Mouse (Mus musculus): ENCODE measurements around the gene Sec13. TPM values are rescaled to one million over a fixed set of nuclear protein-coding genes. Genes with fewer than 3 reads are reported as not detected.

Gene Sec13
- 10 to 100 TPM; 24.7 to 76.2 (median 56.8) TPM for total RNA-seq (2018; cell fraction: chromatin; rRNA removed)
- total RNA-seq (2018; cell fraction: cytosol; rRNA removed), result 100 to 1,000 TPM in 9 of 26 experiments, 10 to 100 TPM in 17; 76.6 to 116 (median 92.1) TPM
- total RNA-seq (2018; cell fraction: nucleus; rRNA removed), result 10 to 100 TPM; 37.2 to 78.5 (median 53.0) TPM
- 73.8 to 122 TPM (median 108 TPM) in 3 replicates for polyA plus RNA-seq (2018)

DNA sequence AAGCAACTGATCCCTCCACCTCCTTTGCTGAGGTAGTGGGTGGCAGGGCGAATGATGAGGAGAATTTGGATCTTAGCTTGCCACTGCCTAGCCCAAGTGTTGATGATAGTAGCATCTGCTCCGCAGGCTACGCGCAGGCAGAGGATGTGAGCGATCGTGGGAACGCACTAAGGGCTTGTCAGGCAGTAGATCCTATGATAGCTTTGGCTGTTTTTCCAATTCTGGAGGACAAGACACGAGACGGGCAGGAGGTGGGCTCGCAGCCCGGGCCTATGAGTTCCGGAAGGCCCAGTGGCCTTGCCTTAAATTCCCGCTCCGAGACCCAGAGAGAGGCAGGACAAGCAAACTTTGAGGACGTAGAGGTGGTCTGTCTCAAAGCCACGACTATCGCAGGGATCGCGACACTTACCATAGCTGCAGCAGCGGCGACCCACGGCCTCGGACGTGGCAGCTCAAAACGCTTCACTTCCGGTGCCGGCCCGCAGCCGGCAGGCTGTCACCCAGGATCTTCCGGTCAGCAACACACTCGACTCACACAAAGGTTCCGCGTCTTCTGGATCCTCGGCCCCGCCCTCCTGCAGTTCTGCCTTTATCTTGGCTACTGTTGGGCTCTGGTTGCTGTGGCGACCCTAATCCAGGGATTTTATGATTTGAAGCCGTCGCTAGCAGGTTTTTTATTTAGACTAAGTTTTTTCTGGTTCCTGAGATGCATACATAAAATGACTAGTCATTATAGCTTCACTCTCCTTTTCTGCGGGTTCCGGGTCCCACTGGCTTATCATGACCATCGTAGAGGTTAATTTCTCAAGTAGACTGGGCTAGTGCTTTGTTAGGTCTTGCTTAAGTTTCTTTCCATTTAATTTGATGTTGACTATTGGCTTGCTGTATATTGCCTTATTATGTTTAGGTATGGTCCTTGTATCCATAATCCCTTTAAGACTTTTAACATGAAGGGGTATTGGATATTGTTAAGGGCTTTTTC, at the start of gene Sec13:
Gene Sec13 (minus strand): TSS at position 508 of the 982 bp plus-strand sequence.
- 7% methylated on average over 40 of the region's 41 CpGs for WGBS (ENCODE audit: missing documents)
- Histone ChIP-seq H3K79me2 (ENCODE audit: inconsistent target) (peaks cover 50% of the 10 kb centered on the region), H3K4me3 (ENCODE audit: inconsistent target) (peak within 1 kb of the TSS; percentile 100), H3K27ac (peak within 1 kb of the TSS; percentile 73), H3K36me3 (ENCODE audit: inconsistent target) (peaks cover 29% of the 10 kb centered on the region)

DNA sequence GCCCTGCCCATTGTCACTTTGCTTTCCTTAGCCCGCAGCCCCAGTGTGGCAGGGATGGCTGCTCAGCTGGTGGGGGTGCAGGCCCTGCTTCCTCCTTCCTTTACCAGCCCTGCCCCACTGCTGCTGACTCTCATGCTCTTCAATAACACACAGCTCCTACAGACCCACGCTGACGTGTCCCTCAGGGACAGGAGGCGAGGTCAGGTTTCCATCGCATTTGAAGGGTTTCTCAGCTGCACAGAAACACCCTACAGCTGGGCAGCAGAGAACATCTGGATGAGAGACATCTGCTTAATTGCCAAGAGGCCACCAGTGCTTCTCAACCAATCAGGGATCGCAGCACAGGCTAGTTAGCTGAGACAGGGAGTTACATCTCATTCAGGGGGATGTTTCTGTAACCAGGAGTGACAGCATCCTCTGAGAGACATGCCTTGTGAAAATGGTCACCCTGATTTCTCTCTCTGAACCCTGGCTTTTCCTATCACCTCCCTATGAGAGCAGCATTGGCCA, 47.0 kb upstream of the Sec13 start:
- no peaks in the 10 kb centered on the region for H3K36me3 ChIP-seq (ENCODE audit: inconsistent target)
- H3K79me2 ChIP-seq (ENCODE audit: inconsistent target), result no peaks in the 10 kb centered on the region
- H3K27ac ChIP-seq, result no peak overlapping the region
- 56% methylated on average over 6 of the region's 6 CpGs for WGBS (ENCODE audit: missing documents)
- no peak overlapping the region for H3K4me3 ChIP-seq (ENCODE audit: inconsistent target)

- H3K27ac ChIP-seq, result no peak overlapping the region
- H3K4me3 ChIP-seq (ENCODE audit: inconsistent target), result no peak overlapping the region
- 41% methylated on average over 6 of the region's 7 CpGs for WGBS (ENCODE audit: missing documents)
- H3K36me3 ChIP-seq (ENCODE audit: inconsistent target), result no peaks in the 10 kb centered on the region
- no peaks in the 10 kb centered on the region for H3K79me2 ChIP-seq (ENCODE audit: inconsistent target)
Measured at GRCm38 (mm10) chr6:113785658-113786057, 45.1 kb upstream of the Sec13 start.

DNA sequence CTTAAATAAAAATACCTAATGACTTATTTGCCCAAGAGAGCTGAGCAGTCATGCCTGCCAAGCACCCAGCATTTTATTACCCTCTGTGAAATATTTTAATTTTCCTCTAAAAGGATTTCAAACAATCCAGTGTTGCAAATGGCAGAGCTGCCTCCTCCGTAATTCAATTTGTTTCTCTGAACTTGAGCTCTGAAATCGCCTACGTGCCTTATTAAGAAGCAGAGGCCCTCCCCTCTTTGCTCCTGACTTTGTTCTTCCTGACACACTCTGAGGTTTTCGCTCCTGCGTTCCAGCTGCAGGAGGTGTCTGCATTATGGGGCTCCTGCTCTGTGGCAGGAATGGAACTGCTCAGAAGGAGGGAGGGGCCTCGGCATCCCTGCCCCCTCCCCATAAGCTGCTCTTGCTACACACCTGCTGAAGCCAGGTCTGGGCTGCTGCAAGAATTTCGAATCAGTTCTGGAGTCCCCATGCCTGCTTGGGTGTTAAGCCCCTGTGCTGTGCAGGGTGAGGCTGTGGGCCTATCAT, 37.7 kb upstream of the Sec13 start:
- WGBS (ENCODE audit: missing documents), result 65% methylated on average over 7 of the region's 7 CpGs
- no peak overlapping the region for H3K27ac ChIP-seq

DNA sequence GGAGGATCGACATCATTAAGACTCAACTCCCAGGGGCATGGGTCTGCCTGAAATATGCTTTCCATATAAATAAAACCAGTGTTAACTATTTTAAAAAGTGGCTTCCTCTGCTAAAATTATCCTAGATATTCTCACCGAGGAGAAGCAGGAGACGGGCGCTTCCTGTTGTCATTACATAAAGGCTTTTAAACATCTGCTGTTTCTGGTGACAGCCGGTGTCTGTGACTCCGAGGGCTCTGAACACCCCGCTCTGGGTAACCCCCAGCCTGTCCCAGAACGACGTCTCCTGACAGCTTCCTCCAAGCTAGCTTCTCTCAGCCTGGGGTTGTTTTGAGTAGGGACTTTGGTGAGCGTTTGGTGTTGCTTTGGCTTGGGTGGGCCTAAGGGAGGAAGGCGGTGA, 28.3 kb upstream of the Sec13 start:
- no peak overlapping the region for H3K4me3 ChIP-seq (ENCODE audit: inconsistent target)
- 55% methylated on average over 11 of the region's 11 CpGs for WGBS (ENCODE audit: missing documents)
- no peaks in the 10 kb centered on the region for H3K36me3 ChIP-seq (ENCODE audit: inconsistent target)
- no peaks in the 10 kb centered on the region for H3K79me2 ChIP-seq (ENCODE audit: inconsistent target)
- no peak overlapping the region for H3K27ac ChIP-seq

More for the DNA sequence above, 37.7 kb upstream of the Sec13 start:
- Histone ChIP-seq H3K36me3 (ENCODE audit: inconsistent target) (no peaks in the 10 kb centered on the region), H3K4me3 (ENCODE audit: inconsistent target) (no peak overlapping the region), H3K79me2 (ENCODE audit: inconsistent target) (no peaks in the 10 kb centered on the region)

DNA sequence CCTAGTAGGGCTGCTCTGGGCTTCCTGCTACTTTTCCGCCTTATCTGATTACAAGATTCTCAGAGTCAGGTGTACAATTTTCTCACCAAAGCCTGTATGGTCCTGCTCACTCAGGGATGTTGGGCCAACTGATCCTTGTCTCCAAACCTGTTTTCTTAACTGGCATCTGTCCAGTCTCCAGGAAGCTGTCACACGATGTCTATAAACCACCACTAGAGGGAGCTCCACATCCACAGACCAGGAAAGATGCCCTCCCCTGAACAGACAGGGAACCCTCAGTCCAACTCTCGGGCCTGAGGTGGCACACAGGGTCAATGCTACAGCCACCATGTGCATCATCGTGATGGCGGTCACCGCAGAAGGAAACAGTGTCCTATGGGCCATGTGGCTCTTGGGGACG, 21.1 kb upstream of the Sec13 start:
- no peak overlapping the region for H3K4me3 ChIP-seq (ENCODE audit: inconsistent target)
- 34% methylated on average over 7 of the region's 7 CpGs for WGBS (ENCODE audit: missing documents)
- H3K27ac ChIP-seq, result no peak overlapping the region
- no peaks in the 10 kb centered on the region for H3K36me3 ChIP-seq (ENCODE audit: inconsistent target)
- H3K79me2 ChIP-seq (ENCODE audit: inconsistent target), result no peaks in the 10 kb centered on the region

DNA sequence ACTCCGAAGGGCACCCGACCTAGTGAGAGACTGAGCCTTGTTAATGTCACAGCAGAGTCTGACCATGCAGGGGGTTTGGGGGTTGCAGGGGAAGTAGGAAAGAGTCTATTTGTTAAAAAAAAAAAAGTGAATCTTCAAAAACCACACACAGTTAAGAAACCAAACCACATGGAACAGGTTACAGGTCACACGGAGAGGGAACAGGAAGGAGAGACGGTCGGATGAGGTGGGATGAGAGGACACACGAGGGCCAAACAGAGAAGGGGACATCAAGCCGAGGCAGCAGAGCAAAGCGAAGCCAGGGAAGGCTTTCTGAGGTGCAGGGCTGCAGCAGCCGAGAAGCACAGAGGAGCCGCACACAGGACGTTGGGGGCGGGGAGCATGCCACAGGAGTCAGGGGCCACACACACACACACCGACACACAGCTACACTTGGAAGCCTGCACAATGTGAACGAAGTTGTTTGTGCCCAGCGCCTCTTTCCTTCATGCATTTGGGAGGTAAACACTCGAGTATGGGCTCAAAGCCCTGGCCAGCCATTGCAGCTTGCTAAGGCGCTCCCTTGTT, 8.7 kb upstream of the Sec13 start:
- H3K27ac ChIP-seq, result no peak overlapping the region

DNA sequence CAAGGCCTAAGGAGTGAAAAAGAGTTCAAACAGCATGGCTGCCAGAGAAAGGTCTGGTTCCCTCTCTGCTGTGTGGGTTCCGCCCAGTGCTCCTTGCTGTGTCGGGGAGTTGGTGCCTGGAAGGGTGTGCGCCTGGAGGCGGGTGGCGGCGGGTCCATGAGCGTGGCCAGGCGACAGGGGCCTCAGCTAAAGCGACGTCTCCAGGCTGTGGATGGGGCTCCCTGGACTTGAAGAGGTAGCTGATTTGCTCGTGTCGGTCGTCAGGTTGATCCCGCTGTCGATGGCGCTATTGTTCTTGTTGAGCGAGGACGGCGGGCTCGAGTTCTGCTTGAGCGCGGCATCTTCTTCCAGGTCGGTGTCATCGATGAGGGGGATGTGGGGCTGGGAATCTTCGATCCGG, 7.8 kb upstream of the Sec13 start:
- 49% methylated on average over 26 of the region's 26 CpGs for WGBS (ENCODE audit: missing documents)
- no peak overlapping the region for H3K27ac ChIP-seq
- H3K79me2 ChIP-seq (ENCODE audit: inconsistent target), result no peaks in the 10 kb centered on the region
- H3K4me3 ChIP-seq (ENCODE audit: inconsistent target), result no peak overlapping the region
- H3K36me3 ChIP-seq (ENCODE audit: inconsistent target), result no peaks in the 10 kb centered on the region

More for the DNA sequence above, 8.7 kb upstream of the Sec13 start:
- WGBS (ENCODE audit: missing documents), result 69% methylated on average over 15 of the region's 17 CpGs
- no peaks in the 10 kb centered on the region for H3K36me3 ChIP-seq (ENCODE audit: inconsistent target)
- no peak overlapping the region for H3K4me3 ChIP-seq (ENCODE audit: inconsistent target)
- H3K79me2 ChIP-seq (ENCODE audit: inconsistent target), result no peaks in the 10 kb centered on the region

GRCm38 (mm10) chr6:113747284-113747683, 6.7 kb upstream of the Sec13 start:
- H3K36me3 ChIP-seq (ENCODE audit: inconsistent target), result no peaks in the 10 kb centered on the region
- 92% methylated on average over 14 of the region's 14 CpGs for WGBS (ENCODE audit: missing documents)
- no peaks in the 10 kb centered on the region for H3K79me2 ChIP-seq (ENCODE audit: inconsistent target)
- no peak overlapping the region for H3K4me3 ChIP-seq (ENCODE audit: inconsistent target)
- H3K27ac ChIP-seq, result no peak overlapping the region

DNA sequence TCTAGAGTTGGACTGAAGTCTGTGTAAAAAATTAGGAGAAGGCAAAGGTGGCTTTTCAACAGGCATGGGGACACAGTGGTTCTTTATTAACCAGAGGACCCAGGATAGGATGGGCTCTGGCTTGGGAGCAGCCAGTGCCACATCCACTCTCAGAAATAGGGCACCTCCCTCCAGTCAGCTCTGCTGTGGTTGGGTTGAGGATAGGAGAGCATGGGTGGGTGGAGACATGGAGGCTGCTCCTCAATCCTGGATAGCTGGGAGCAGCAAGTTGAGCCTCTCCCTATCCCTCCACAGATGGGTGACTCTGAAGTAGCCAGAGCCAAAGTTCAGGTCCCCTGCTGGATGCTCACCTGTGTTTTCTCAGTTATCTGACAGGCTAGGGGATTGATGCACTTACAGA, 4.6 kb upstream of the Sec13 start:
- Histone ChIP-seq H3K4me3 (ENCODE audit: inconsistent target) (no peak overlapping the region), H3K27ac (no peak overlapping the region), H3K79me2 (ENCODE audit: inconsistent target) (peaks cover 4% of the 10 kb centered on the region), H3K36me3 (ENCODE audit: inconsistent target) (no peaks in the 10 kb centered on the region)

DNA sequence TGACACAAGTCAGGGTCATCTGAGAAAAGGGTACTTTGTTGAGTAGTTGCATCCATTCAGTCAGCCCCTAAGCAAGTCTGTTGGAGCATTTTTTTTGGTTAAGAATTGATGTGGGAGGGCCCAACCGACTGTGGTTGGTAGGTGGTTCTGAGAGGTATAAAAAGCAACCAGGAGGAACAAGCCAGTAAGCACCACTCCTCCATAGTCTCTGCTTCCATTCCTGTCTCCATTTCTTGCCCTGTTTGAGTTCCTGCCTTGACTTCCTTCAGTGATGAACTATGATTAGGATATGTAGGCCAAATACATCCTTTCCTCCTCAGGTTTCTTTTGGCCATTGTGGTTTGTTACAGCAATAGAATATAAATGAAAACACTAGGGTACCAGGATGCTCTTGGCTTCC, 2.6 kb upstream of the Sec13 start:
- Histone ChIP-seq H3K36me3 (ENCODE audit: inconsistent target) (0 out of 2 replicates have a peak, but pooled peaks cover 4% of the 10 kb centered on the region), H3K79me2 (ENCODE audit: inconsistent target) (peaks cover 25% of the 10 kb centered on the region), H3K27ac (no peak overlapping the region), H3K4me3 (ENCODE audit: inconsistent target) (no peak overlapping the region)
- WGBS (ENCODE audit: missing documents), result 20% methylated on average over 1 of the region's 1 CpGs

- no peak overlapping the region for H3K27ac ChIP-seq
- no peak overlapping the region for H3K4me3 ChIP-seq (ENCODE audit: inconsistent target)
- H3K79me2 ChIP-seq (ENCODE audit: inconsistent target), result peaks cover 32% of the 10 kb centered on the region
- WGBS (ENCODE audit: missing documents), result 93% methylated on average over 1 of the region's 1 CpGs
- H3K36me3 ChIP-seq (ENCODE audit: inconsistent target), result peaks cover 12% of the 10 kb centered on the region; the same call in 1 of the 2 replicates
Measured at GRCm38 (mm10) chr6:113742321-113742720, 1.8 kb upstream of the Sec13 start.

GRCm38 (mm10) chr6:113741425-113741824, 882 bp upstream of the Sec13 start:
- no peak overlapping the region for H3K4me3 ChIP-seq (ENCODE audit: inconsistent target)
- H3K79me2 ChIP-seq (ENCODE audit: inconsistent target), result peaks cover 41% of the 10 kb centered on the region
- H3K27ac ChIP-seq, result peak overlapping the region; percentile 73
- peaks cover 20% of the 10 kb centered on the region for H3K36me3 ChIP-seq (ENCODE audit: inconsistent target)
- WGBS (ENCODE audit: missing documents), result 36% methylated on average over 2 of the region's 2 CpGs

- Histone ChIP-seq H3K4me3 (ENCODE audit: inconsistent target) (no peak overlapping the region), H3K79me2 (ENCODE audit: inconsistent target) (peaks cover 62% of the 10 kb centered on the region), H3K27ac (no peak overlapping the region), H3K36me3 (ENCODE audit: inconsistent target) (peaks cover 51% of the 10 kb centered on the region)
- 87% methylated on average over 9 of the region's 9 CpGs for WGBS (ENCODE audit: missing documents)
Measured at GRCm38 (mm10) chr6:113737318-113738046, 3.1 kb downstream of the Sec13 start.
